Mouse (Mus musculus): ENCODE results near the gene Cntn4. TPM values are rescaled to one million over a fixed set of nuclear protein-coding genes. Genes with fewer than 3 reads are reported as not detected.

The Cntn4 gene
- polyA plus RNA-seq, 1 experiment, result 13.2 TPM

DNA sequence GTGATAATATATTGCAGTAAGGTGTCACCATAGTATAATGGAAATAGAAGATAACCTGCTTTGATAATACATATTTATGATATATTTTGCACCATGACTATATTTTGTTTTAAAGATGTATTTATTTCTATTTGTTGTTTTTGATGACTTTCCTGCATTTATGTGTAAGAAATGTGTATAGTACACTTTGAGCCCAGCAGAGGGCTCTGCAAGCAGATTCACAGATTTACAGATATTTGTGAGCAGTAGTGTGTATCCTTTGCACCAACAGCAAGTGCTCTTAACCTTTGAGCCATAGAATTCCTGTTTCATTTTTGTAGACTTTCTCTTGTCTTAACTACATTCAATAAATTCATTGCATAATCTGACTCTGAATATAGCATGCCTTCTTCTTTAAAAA is 10.7 kb downstream of the Cntn4 start:
- H3K4me1 ChIP-seq (ENCODE audit: control insufficient read depth, insufficient read depth, low read length), result no peaks in the 10 kb centered on the region
- no peak overlapping the region for H3K27ac ChIP-seq (ENCODE audit: insufficient read depth, low read length)
- no peak for TF ChIP-seq CTCF (IDR thresholded peaks at IDR 0.05; ENCODE audit: borderline replicate concordance, insufficient read depth, low read depth, low read length)
- TF ChIP-seq POLR2A (IDR thresholded peaks at IDR 0.05; ENCODE audit: borderline replicate concordance, insufficient read depth, low read length), result no peak
- DNase-seq, result no peak
- H3K4me3 ChIP-seq (replicated peaks; ENCODE audit: insufficient read depth, low read depth, low read length), result no peak overlapping the region
- no peaks in the 10 kb centered on the region for H3K27me3 ChIP-seq (ENCODE audit: control insufficient read depth, insufficient read depth, low read length)

GRCm38 (mm10) chr6:105742026-105742425 is 64.6 kb downstream of the Cntn4 start:
- Histone ChIP-seq H3K27me3 (ENCODE audit: control insufficient read depth, insufficient read depth, low read length) (no peaks in the 10 kb centered on the region), H3K4me1 (ENCODE audit: control insufficient read depth, insufficient read depth, low read length) (no peaks in the 10 kb centered on the region), H3K27ac (ENCODE audit: insufficient read depth, low read length) (no peak overlapping the region), H3K4me3 (replicated peaks; ENCODE audit: insufficient read depth, low read depth, low read length) (no peak overlapping the region)
- TF ChIP-seq POLR2A (IDR thresholded peaks at IDR 0.05; ENCODE audit: borderline replicate concordance, insufficient read depth, low read length), result no peak
- peak; percentile 15; the same call in 1 of the 2 replicates for TF ChIP-seq CTCF (IDR thresholded peaks at IDR 0.05; ENCODE audit: borderline replicate concordance, insufficient read depth, low read depth, low read length)
- no peak for DNase-seq
- WGBS, result 37% methylated on average over 6 of the region's 6 CpGs

DNA sequence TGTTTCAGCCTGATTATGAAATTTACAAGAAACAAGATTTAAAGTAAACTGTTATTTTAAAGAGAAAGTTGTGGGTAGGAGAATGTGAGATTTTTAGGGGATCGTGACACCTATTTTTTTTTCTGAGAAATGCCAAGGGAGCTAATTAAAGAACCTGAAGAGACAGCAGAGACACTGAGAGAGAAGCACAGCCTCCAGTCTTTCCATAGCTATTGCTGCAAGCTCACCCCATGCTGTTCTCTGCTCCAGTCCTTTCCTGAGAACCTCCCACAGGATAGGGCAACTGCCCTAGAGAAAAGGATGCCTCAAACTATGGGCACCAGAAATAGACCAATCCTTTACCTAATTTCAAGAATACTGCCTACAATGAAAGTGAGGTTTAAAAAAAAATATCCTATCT is 103.2 kb downstream of the Cntn4 start:
- WGBS, result 78% methylated on average over 1 of the region's 1 CpGs
- no peak for TF ChIP-seq CTCF (IDR thresholded peaks at IDR 0.05; ENCODE audit: borderline replicate concordance, insufficient read depth, low read depth, low read length)
- TF ChIP-seq POLR2A (IDR thresholded peaks at IDR 0.05; ENCODE audit: borderline replicate concordance, insufficient read depth, low read length), result no peak
- no peak overlapping the region for H3K27ac ChIP-seq (ENCODE audit: insufficient read depth, low read length)
- peak in 1 of 2 experiments; percentile 3 for DNase-seq
- no peaks in the 10 kb centered on the region for H3K27me3 ChIP-seq (ENCODE audit: control insufficient read depth, insufficient read depth, low read length)
- no peak overlapping the region for H3K4me3 ChIP-seq (replicated peaks; ENCODE audit: insufficient read depth, low read depth, low read length)
- H3K4me1 ChIP-seq (ENCODE audit: control insufficient read depth, insufficient read depth, low read length), result no peaks in the 10 kb centered on the region

DNA sequence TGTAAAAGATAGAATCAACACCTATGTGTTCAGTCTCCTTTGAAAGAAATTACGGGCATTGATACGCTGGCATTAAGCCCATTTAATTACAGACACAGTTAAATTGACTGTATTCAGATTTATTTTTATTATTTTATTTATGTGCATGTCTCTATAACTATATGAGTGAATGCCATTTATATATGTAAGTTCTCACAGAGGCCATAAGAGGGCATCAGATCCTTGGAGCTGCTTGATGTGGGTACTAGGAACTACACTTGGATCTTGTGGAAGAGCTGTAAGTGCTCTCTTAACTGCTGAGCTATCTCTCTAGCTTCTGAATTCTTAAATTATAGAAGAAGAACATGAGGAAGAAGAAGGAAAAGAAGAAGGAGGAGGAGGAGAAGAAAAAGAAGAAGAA is 111.0 kb downstream of the Cntn4 start:
- TF ChIP-seq POLR2A (IDR thresholded peaks at IDR 0.05; ENCODE audit: borderline replicate concordance, insufficient read depth, low read length), result no peak
- Histone ChIP-seq H3K4me3 (replicated peaks; ENCODE audit: insufficient read depth, low read depth, low read length) (no peak overlapping the region), H3K27me3 (ENCODE audit: control insufficient read depth, insufficient read depth, low read length) (no peaks in the 10 kb centered on the region), H3K27ac (ENCODE audit: insufficient read depth, low read length) (no peak overlapping the region), H3K4me1 (ENCODE audit: control insufficient read depth, insufficient read depth, low read length) (no peaks in the 10 kb centered on the region)
- WGBS, result 94% methylated on average over 2 of the region's 2 CpGs
- no peak for DNase-seq

DNA sequence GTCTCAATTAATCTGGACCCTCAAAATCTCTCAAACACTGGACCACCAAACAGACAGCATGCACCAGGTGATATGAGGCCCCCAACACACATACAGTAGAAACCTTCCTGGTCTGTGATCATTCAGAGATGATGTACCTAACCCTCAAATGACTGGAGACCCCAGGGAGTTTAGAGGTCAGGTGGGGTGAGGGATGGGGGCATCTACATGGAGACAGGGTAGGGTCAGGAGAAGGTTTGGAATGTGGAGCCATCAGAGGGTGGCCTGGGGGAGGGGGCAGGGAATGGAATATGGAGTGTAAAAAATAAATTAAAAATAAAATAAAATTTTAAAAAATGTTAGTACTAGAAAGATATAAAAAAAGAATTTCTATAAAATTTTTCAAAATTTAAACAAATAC is 157.6 kb downstream of the Cntn4 start:
- H3K27ac ChIP-seq (ENCODE audit: insufficient read depth, low read length), result no peak overlapping the region
- H3K4me1 ChIP-seq (ENCODE audit: control insufficient read depth, insufficient read depth, low read length), result no peaks in the 10 kb centered on the region
- H3K27me3 ChIP-seq (ENCODE audit: control insufficient read depth, insufficient read depth, low read length), result no peaks in the 10 kb centered on the region
- no peak for DNase-seq
- TF ChIP-seq CTCF (IDR thresholded peaks at IDR 0.05; ENCODE audit: borderline replicate concordance, insufficient read depth, low read depth, low read length) (no peak), POLR2A (IDR thresholded peaks at IDR 0.05; ENCODE audit: borderline replicate concordance, insufficient read depth, low read length) (no peak)
- no peak overlapping the region for H3K4me3 ChIP-seq (replicated peaks; ENCODE audit: insufficient read depth, low read depth, low read length)

DNA sequence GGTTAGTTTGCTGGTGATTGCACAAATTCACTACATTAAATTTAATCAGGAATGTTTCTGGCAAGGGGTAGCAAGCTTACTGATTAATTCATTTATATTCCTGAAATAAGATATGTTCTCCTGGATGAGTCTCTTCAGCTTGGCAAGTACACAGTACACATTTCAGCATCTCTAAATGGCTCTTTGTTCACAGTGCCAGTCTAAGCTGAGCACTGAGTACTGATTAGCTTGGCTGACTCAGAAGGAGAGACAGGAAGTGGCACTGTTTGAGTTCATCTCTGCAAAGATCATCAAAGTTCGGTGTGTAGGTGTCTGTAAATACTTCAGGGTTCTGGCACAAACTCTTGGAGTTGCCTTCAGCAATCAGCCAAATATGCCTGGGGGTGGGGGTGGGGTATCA is 169.8 kb downstream of the Cntn4 start:
- 5% methylated on average over 1 of the region's 1 CpGs for WGBS
- DNase-seq, result peak in 1 of 2 experiments; percentile 27
- no peak overlapping the region for H3K27ac ChIP-seq (ENCODE audit: insufficient read depth, low read length)
- no peaks in the 10 kb centered on the region for H3K4me1 ChIP-seq (ENCODE audit: control insufficient read depth, insufficient read depth, low read length)
- H3K4me3 ChIP-seq (replicated peaks; ENCODE audit: insufficient read depth, low read depth, low read length), result no peak overlapping the region
- no peaks in the 10 kb centered on the region for H3K27me3 ChIP-seq (ENCODE audit: control insufficient read depth, insufficient read depth, low read length)
- TF ChIP-seq POLR2A (IDR thresholded peaks at IDR 0.05; ENCODE audit: borderline replicate concordance, insufficient read depth, low read length) (no peak), CTCF (IDR thresholded peaks at IDR 0.05; ENCODE audit: borderline replicate concordance, insufficient read depth, low read depth, low read length) (no peak)

DNA sequence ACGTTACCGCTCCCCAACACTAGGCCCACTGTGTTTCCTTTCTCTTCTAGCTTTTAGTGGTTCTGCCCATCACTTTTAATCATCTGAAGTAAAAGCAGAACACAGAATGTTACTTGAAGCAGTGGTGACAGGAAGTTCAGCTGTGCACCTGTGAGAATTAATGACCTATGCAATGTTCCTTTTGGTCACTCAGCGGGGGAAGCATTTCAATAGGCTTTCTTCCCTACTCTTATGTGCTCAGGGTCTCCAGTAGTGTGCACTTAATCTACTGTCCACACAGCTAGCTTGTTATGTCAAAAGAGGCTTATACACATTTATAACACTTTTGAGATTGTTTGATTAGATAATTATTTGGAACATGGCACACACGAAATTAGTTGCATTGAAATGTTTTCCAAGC is 215.4 kb downstream of the Cntn4 start:
- WGBS, result 89% methylated on average over 4 of the region's 4 CpGs
- no peaks in the 10 kb centered on the region for H3K4me1 ChIP-seq (ENCODE audit: control insufficient read depth, insufficient read depth, low read length)
- no peaks in the 10 kb centered on the region for H3K27me3 ChIP-seq (ENCODE audit: control insufficient read depth, insufficient read depth, low read length)
- H3K4me3 ChIP-seq (replicated peaks; ENCODE audit: insufficient read depth, low read depth, low read length), result no peak overlapping the region
- DNase-seq, result no peak
- H3K27ac ChIP-seq (ENCODE audit: insufficient read depth, low read length), result no peak overlapping the region
- TF ChIP-seq CTCF (IDR thresholded peaks at IDR 0.05; ENCODE audit: borderline replicate concordance, insufficient read depth, low read depth, low read length) (no peak), POLR2A (IDR thresholded peaks at IDR 0.05; ENCODE audit: borderline replicate concordance, insufficient read depth, low read length) (no peak)

- Histone ChIP-seq H3K4me3 (replicated peaks; ENCODE audit: insufficient read depth, low read depth, low read length) (no peak overlapping the region), H3K27me3 (ENCODE audit: control insufficient read depth, insufficient read depth, low read length) (no peaks in the 10 kb centered on the region), H3K4me1 (ENCODE audit: control insufficient read depth, insufficient read depth, low read length) (peaks cover 3% of the 10 kb centered on the region; the same call in 1 of the 2 replicates), H3K27ac (ENCODE audit: insufficient read depth, low read length) (no peak overlapping the region)
- TF ChIP-seq CTCF (IDR thresholded peaks at IDR 0.05; ENCODE audit: borderline replicate concordance, insufficient read depth, low read depth, low read length) (no peak), POLR2A (IDR thresholded peaks at IDR 0.05; ENCODE audit: borderline replicate concordance, insufficient read depth, low read length) (no peak)
- peak; percentile 39 to 78 for DNase-seq
- 48% methylated on average over 1 of the region's 1 CpGs for WGBS
Measured at GRCm38 (mm10) chr6:105938485-105938884, 261.0 kb downstream of the Cntn4 start.

Measured in cerebellum, adult 2 months (tissue).